Mouse (Mus musculus): ENCODE data around the gene Ddt.

DNA sequence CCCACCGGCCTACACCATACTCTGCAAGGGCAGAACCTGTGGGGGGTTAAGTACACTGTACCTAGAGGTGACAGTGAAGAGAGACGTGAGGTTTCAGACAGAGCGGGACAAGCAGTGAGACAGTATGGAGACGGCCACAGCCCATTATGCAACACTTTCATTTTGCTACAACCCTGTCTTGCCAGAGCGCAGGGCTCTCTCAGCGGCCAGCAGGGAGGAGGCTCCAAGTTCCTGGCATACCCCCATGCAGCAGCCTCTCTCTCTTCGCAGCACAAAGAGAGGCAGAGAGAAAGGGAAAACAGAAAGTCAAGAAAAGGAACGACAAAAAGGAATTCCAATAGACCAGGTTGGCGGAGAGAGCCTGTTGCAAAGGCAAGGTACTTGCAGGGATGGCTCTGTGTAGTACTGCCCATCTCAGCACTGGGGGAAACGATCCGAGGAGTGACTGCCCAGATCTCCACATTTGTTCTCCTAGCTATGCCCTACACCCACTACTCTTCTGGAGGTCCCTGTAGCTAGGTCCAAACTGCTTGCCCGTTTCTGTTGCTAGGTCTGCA, 24.5 kb upstream of the Ddt start:
- TF ChIP-seq CTCF (IDR thresholded peaks at IDR 0.05) (no peak), EP300 (IDR thresholded peaks at IDR 0.05) (no peak)

Data from lung, postnatal 0 days (tissue).